Mouse (Mus musculus): ENCODE data around the gene Asl. TPM values are rescaled to one million over a fixed set of nuclear protein-coding genes. Genes with fewer than 3 reads are reported as not detected.

Gene Asl
- polyA plus RNA-seq, 1 experiment from 2014 or later = 55.7 TPM

DNA sequence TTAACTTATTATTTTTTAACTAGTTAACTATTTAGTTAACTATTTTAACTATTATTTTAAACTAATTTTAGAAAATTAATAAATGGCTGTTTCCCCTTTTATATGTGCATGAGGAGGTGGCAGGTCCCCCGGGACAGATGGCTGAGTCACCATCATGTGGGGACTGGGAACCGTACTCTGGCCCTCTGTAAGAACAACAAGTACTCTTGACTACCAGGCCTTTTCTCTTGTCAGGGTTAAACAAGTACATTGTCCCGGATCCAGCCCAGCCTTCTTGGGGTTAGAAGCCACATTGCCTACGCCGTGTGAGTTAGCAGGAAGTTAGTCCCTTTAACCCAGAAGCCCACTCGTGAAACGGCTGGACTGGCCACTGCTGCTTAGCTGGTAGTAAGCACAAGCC is 34.1 kb downstream of the Asl start:
- no peaks in the 10 kb centered on the region for H3K4me1 ChIP-seq (replicated peaks; ENCODE audit: control insufficient read depth, insufficient read depth, low read length)
- H3K9ac ChIP-seq (ENCODE audit: low read length) = no peak overlapping the region
- no peak overlapping the region for H3K27ac ChIP-seq (ENCODE audit: low read depth)
- peaks cover 44% of the 10 kb centered on the region for H3K36me3 ChIP-seq (ENCODE audit: control insufficient read depth, insufficient read depth, low read length)
- H3K27me3 ChIP-seq (replicated peaks; ENCODE audit: control insufficient read depth, insufficient read depth, low read length) = no peaks in the 10 kb centered on the region
- H3K4me3 ChIP-seq (ENCODE audit: low read depth, low read length) = no peak overlapping the region
- no peak overlapping the region for H3K4me2 ChIP-seq (ENCODE audit: low read length)
- H3K9me3 ChIP-seq (ENCODE audit: control insufficient read depth, low read length) = no peaks in the 10 kb centered on the region
- WGBS = 92% methylated on average over 7 of the region's 7 CpGs
- ATAC-seq (replicated peaks; ENCODE audit: low FRiP score, low TSS enrichment, low read depth) (no peak), DNase-seq (ENCODE audit: low spot score) (no peak)

- no peaks in the 10 kb centered on the region for H3K9me3 ChIP-seq (ENCODE audit: control insufficient read depth, low read length)
- no peak overlapping the region for H3K4me2 ChIP-seq (ENCODE audit: low read length)
- peaks cover 52% of the 10 kb centered on the region for H3K36me3 ChIP-seq (ENCODE audit: control insufficient read depth, insufficient read depth, low read length)
- ATAC-seq (replicated peaks; ENCODE audit: low FRiP score, low TSS enrichment, low read depth) (no peak), DNase-seq (ENCODE audit: low spot score) (no peak)
- 92% methylated on average over 14 of the region's 14 CpGs for WGBS
- no peak overlapping the region for H3K4me3 ChIP-seq (ENCODE audit: low read depth, low read length)
- H3K4me1 ChIP-seq (replicated peaks; ENCODE audit: control insufficient read depth, insufficient read depth, low read length) = no peaks in the 10 kb centered on the region
- no peak overlapping the region for H3K9ac ChIP-seq (ENCODE audit: low read length)
- no peak overlapping the region for H3K27ac ChIP-seq (ENCODE audit: low read depth)
- no peaks in the 10 kb centered on the region for H3K27me3 ChIP-seq (replicated peaks; ENCODE audit: control insufficient read depth, insufficient read depth, low read length)
Observed at GRCm38 (mm10) chr5:129993374-129993773, 35.7 kb downstream of the Asl start.

GRCm38 (mm10) chr5:129991898-129992297 is 37.1 kb downstream of the Asl start:
- WGBS = 93% methylated on average over 5 of the region's 5 CpGs
- H3K4me1 ChIP-seq (replicated peaks; ENCODE audit: control insufficient read depth, insufficient read depth, low read length) = no peaks in the 10 kb centered on the region
- H3K36me3 ChIP-seq (ENCODE audit: control insufficient read depth, insufficient read depth, low read length) = peaks cover 48% of the 10 kb centered on the region

GRCm38 (mm10) chr5:129989376-129989775 is 39.7 kb downstream of the Asl start:
- Histone ChIP-seq H3K9me3 (ENCODE audit: control insufficient read depth, low read length) (no peaks in the 10 kb centered on the region), H3K9ac (ENCODE audit: low read length) (no peak overlapping the region), H3K4me3 (ENCODE audit: low read depth, low read length) (no peak overlapping the region), H3K27me3 (replicated peaks; ENCODE audit: control insufficient read depth, insufficient read depth, low read length) (no peaks in the 10 kb centered on the region), H3K4me1 (replicated peaks; ENCODE audit: control insufficient read depth, insufficient read depth, low read length) (no peaks in the 10 kb centered on the region), H3K4me2 (ENCODE audit: low read length) (no peak overlapping the region), H3K27ac (ENCODE audit: low read depth) (no peak overlapping the region), H3K36me3 (ENCODE audit: control insufficient read depth, insufficient read depth, low read length) (peaks cover 40% of the 10 kb centered on the region)
- 87% methylated on average over 13 of the region's 13 CpGs for WGBS
- ATAC-seq (replicated peaks; ENCODE audit: low FRiP score, low TSS enrichment, low read depth) = no peak
- no peak for DNase-seq (ENCODE audit: low spot score)

More at GRCm38 (mm10) chr5:129991898-129992297, 37.1 kb downstream of the Asl start:
- no peak overlapping the region for H3K4me3 ChIP-seq (ENCODE audit: low read depth, low read length)
- H3K27me3 ChIP-seq (replicated peaks; ENCODE audit: control insufficient read depth, insufficient read depth, low read length) = no peaks in the 10 kb centered on the region
- H3K27ac ChIP-seq (ENCODE audit: low read depth) = no peak overlapping the region
- no peak for DNase-seq (ENCODE audit: low spot score)
- H3K4me2 ChIP-seq (ENCODE audit: low read length) = no peak overlapping the region
- H3K9ac ChIP-seq (ENCODE audit: low read length) = no peak overlapping the region
- H3K9me3 ChIP-seq (ENCODE audit: control insufficient read depth, low read length) = no peaks in the 10 kb centered on the region
- no peak for ATAC-seq (replicated peaks; ENCODE audit: low FRiP score, low TSS enrichment, low read depth)

GRCm38 (mm10) chr5:129980216-129980615 is 48.8 kb downstream of the Asl start:
- Histone ChIP-seq H3K4me2 (ENCODE audit: low read length) (no peak overlapping the region), H3K9me3 (ENCODE audit: control insufficient read depth, low read length) (no peaks in the 10 kb centered on the region), H3K9ac (ENCODE audit: low read length) (no peak overlapping the region), H3K4me1 (replicated peaks; ENCODE audit: control insufficient read depth, insufficient read depth, low read length) (no peaks in the 10 kb centered on the region), H3K36me3 (ENCODE audit: control insufficient read depth, insufficient read depth, low read length) (peaks cover 27% of the 10 kb centered on the region), H3K27me3 (replicated peaks; ENCODE audit: control insufficient read depth, insufficient read depth, low read length) (no peaks in the 10 kb centered on the region), H3K4me3 (ENCODE audit: low read depth, low read length) (no peak overlapping the region), H3K27ac (ENCODE audit: low read depth) (no peak overlapping the region)
- WGBS = 65% methylated on average over 3 of the region's 3 CpGs
- DNase-seq (ENCODE audit: low spot score) = no peak
- no peak for ATAC-seq (replicated peaks; ENCODE audit: low FRiP score, low TSS enrichment, low read depth)

DNA sequence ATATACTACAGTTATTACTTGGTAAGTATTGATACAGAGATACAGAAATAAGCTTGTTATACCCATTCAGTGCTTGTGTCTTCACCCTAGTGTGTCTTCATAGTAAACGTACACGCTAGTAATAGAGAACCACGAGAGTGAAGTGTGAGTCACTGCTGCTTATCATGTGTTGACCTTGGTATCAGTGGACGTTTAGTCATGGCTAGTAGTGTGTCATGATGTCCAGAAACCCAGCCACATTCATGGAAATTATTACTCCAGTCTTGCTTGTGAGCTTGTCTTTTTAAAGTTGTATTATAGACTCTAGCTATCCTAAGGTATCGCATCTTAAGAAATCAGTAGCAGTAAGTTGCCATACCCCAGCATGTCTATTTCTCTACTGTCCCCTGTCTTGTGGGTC is 50.4 kb downstream of the Asl start:
- Histone ChIP-seq H3K4me2 (ENCODE audit: low read length) (no peak overlapping the region), H3K27me3 (replicated peaks; ENCODE audit: control insufficient read depth, insufficient read depth, low read length) (no peaks in the 10 kb centered on the region), H3K36me3 (ENCODE audit: control insufficient read depth, insufficient read depth, low read length) (peaks cover 22% of the 10 kb centered on the region), H3K4me1 (replicated peaks; ENCODE audit: control insufficient read depth, insufficient read depth, low read length) (no peaks in the 10 kb centered on the region), H3K27ac (ENCODE audit: low read depth) (no peak overlapping the region), H3K9ac (ENCODE audit: low read length) (no peak overlapping the region), H3K4me3 (ENCODE audit: low read depth, low read length) (no peak overlapping the region), H3K9me3 (ENCODE audit: control insufficient read depth, low read length) (no peaks in the 10 kb centered on the region)
- 80% methylated on average over 5 of the region's 5 CpGs for WGBS
- no peak for ATAC-seq (replicated peaks; ENCODE audit: low FRiP score, low TSS enrichment, low read depth)
- no peak for DNase-seq (ENCODE audit: low spot score)

DNA sequence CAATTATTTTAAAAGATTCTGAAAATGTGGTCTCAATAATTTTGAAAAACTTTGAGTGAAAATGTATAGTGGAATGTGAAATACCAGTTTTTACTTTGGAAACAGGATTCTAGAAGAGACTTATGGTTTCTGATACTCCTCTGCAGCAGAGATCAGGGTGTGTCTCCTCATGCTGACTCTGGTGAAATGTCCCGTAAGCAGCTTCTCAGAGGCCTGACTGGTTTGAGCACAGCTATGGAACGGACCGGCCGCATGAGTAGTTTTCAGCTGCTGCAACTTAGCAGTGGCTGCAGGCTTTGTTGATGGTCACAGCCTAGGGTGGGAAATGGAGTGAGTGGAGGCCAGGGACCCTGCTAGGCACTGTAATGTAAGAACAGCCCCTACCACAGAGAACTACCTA is 51.3 kb downstream of the Asl start:
- no peak overlapping the region for H3K9ac ChIP-seq (ENCODE audit: low read length)
- ATAC-seq (replicated peaks; ENCODE audit: low FRiP score, low TSS enrichment, low read depth) = no peak

DNA sequence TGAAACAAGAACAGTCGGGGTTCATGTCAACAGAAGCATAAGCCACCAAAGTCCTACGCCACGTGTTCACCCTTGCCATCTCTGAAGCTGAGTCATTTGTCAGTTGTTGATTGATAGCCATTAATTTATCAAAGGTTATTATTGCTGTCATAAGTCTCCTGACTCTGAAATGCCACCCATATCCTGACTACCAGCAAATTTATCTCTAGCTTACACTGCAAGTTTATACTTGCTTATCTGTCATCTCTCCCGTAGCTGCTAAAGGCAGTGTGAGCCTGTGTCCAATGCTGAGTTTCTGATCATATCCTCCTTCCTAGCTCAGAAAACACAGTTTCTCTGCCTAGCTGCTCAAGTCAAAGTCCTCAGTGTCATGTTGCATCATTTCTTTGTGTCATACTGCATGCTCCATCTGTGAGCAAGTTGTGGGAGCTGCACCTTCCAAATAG is 54.2 kb downstream of the Asl start:
- no peak overlapping the region for H3K4me2 ChIP-seq (ENCODE audit: low read length)
- DNase-seq (ENCODE audit: low spot score) = no peak
- H3K4me1 ChIP-seq (replicated peaks; ENCODE audit: control insufficient read depth, insufficient read depth, low read length) = no peaks in the 10 kb centered on the region
- no peak for ATAC-seq (replicated peaks; ENCODE audit: low FRiP score, low TSS enrichment, low read depth)
- H3K9me3 ChIP-seq (ENCODE audit: control insufficient read depth, low read length) = no peaks in the 10 kb centered on the region
- 83% methylated on average over 4 of the region's 4 CpGs for WGBS
- H3K27ac ChIP-seq (ENCODE audit: low read depth) = no peak overlapping the region
- H3K36me3 ChIP-seq (ENCODE audit: control insufficient read depth, insufficient read depth, low read length) = peaks cover 14% of the 10 kb centered on the region; the same call in 1 of the 2 replicates
- no peaks in the 10 kb centered on the region for H3K27me3 ChIP-seq (replicated peaks; ENCODE audit: control insufficient read depth, insufficient read depth, low read length)
- no peak overlapping the region for H3K4me3 ChIP-seq (ENCODE audit: low read depth, low read length)
- H3K9ac ChIP-seq (ENCODE audit: low read length) = no peak overlapping the region

More for the DNA sequence above, 51.3 kb downstream of the Asl start:
- H3K4me2 ChIP-seq (ENCODE audit: low read length) = no peak overlapping the region
- H3K4me1 ChIP-seq (replicated peaks; ENCODE audit: control insufficient read depth, insufficient read depth, low read length) = no peaks in the 10 kb centered on the region
- H3K27me3 ChIP-seq (replicated peaks; ENCODE audit: control insufficient read depth, insufficient read depth, low read length) = no peaks in the 10 kb centered on the region
- 94% methylated on average over 4 of the region's 4 CpGs for WGBS
- no peak overlapping the region for H3K4me3 ChIP-seq (ENCODE audit: low read depth, low read length)
- DNase-seq (ENCODE audit: low spot score) = no peak
- peaks cover 14% of the 10 kb centered on the region; the same call in 1 of the 2 replicates for H3K36me3 ChIP-seq (ENCODE audit: control insufficient read depth, insufficient read depth, low read length)
- H3K9me3 ChIP-seq (ENCODE audit: control insufficient read depth, low read length) = no peaks in the 10 kb centered on the region
- no peak overlapping the region for H3K27ac ChIP-seq (ENCODE audit: low read depth)

GRCm38 (mm10) chr5:129974354-129974753 is 54.7 kb downstream of the Asl start:
- ATAC-seq (replicated peaks; ENCODE audit: low FRiP score, low TSS enrichment, low read depth) = no peak

More at GRCm38 (mm10) chr5:129974354-129974753, 54.7 kb downstream of the Asl start:
- no peaks in the 10 kb centered on the region for H3K4me1 ChIP-seq (replicated peaks; ENCODE audit: control insufficient read depth, insufficient read depth, low read length)
- no peak overlapping the region for H3K9ac ChIP-seq (ENCODE audit: low read length)
- no peak overlapping the region for H3K4me2 ChIP-seq (ENCODE audit: low read length)
- H3K9me3 ChIP-seq (ENCODE audit: control insufficient read depth, low read length) = no peaks in the 10 kb centered on the region
- DNase-seq (ENCODE audit: low spot score) = no peak
- H3K27ac ChIP-seq (ENCODE audit: low read depth) = no peak overlapping the region
- H3K4me3 ChIP-seq (ENCODE audit: low read depth, low read length) = no peak overlapping the region
- 91% methylated on average over 4 of the region's 4 CpGs for WGBS
- H3K27me3 ChIP-seq (replicated peaks; ENCODE audit: control insufficient read depth, insufficient read depth, low read length) = no peaks in the 10 kb centered on the region
- peaks cover 14% of the 10 kb centered on the region; the same call in 1 of the 2 replicates for H3K36me3 ChIP-seq (ENCODE audit: control insufficient read depth, insufficient read depth, low read length)
